ENCODE assay signal across 8 mouse cellular contexts in the genomic region with DNA sequence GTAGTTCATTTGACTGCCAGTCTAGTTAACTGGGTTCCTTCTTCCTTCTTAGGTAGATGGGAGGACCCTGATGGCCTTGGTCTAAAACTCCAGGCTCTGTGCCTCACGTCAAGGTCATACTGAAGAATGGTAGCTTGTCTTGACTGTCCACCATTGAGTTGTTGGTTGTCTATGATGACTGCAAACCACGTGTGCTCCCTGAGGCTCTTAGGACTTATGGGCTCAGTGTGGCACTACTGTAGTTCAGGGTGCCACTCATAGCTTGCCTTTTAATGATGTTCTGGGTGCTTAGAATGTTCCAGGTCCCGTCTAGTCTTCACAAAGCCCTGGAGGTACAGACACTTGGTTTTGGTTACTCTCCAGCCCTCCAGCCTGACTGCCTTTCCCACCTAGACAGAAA. TPM values are rescaled to one million over a fixed set of nuclear protein-coding genes. Genes with fewer than 3 reads are reported as not detected.
DNase-seq lines count a peak whose midpoint lies in the region; ATAC-seq and TF ChIP-seq lines count a peak whose summit lies in the region.

No protein-coding gene starts in this region.

- peaks cover 33% of the 10 kb centered on the region for H3K4me1 ChIP-seq in limb, embryonic 12.5 days (replicated peaks)
- H3K4me1 ChIP-seq in limb, embryonic 10.5 days, result peaks cover 33% of the 10 kb centered on the region
- peaks cover 14% of the 10 kb centered on the region for H3K4me1 ChIP-seq in embryonic fibroblast, embryonic 13.5 days (ENCODE audit: control insufficient read depth, insufficient read depth, low read length)
- peaks cover 51% of the 10 kb centered on the region for H3K4me1 ChIP-seq in hindbrain, embryonic 16.5 days (ENCODE audit: control insufficient read depth, insufficient read depth, low read depth, low read length)
- H3K4me1 ChIP-seq in midbrain, postnatal 0 days (ENCODE audit: insufficient read depth, low read length), result peaks cover 34% of the 10 kb centered on the region

- H3K4me2 ChIP-seq in limb, embryonic 12.5 days, result peak overlapping the region; percentile 92
- peak overlapping the region; percentile 68 for H3K4me2 ChIP-seq in hindbrain, embryonic 16.5 days (ENCODE audit: low read length)
- peak overlapping the region; percentile 75 for H3K4me2 ChIP-seq in midbrain, postnatal 0 days (ENCODE audit: low read depth, low read length, poor library complexity, severe bottlenecking)

- H3K4me3 ChIP-seq in limb, embryonic 12.5 days (replicated peaks), result peak overlapping the region; percentile 79
- no peak overlapping the region for H3K4me3 ChIP-seq in limb, embryonic 10.5 days
- H3K4me3 ChIP-seq in embryonic fibroblast, embryonic 13.5 days (ENCODE audit: insufficient read depth, low read length), result peak overlapping the region; percentile 92
- peak overlapping the region; percentile 88 for H3K4me3 ChIP-seq in hindbrain, embryonic 16.5 days (ENCODE audit: low read length)
- H3K4me3 ChIP-seq in midbrain, postnatal 0 days (ENCODE audit: low read depth, low read length), result peak overlapping the region; percentile 61

- DNase-seq in limb, embryonic 10.5 days (ENCODE audit: low spot score), result no peak
- no peak for DNase-seq in midbrain, postnatal 0 days (ENCODE audit: low spot score)
- DNase-seq in urinary bladder, postnatal 10 days (ENCODE audit: low spot score), result no peak
- DNase-seq in yolk sac, embryonic 10.5 days (ENCODE audit: low spot score), result no peak
- DNase-seq in adrenal gland, adult 8-10 months, result no peak

- no peaks in the 10 kb centered on the region for H3K9me3 ChIP-seq in limb, embryonic 12.5 days
- H3K9me3 ChIP-seq in limb, embryonic 10.5 days (replicated peaks), result no peaks in the 10 kb centered on the region
- no peaks in the 10 kb centered on the region for H3K9me3 ChIP-seq in hindbrain, embryonic 16.5 days (ENCODE audit: control insufficient read depth, low read length)
- no peaks in the 10 kb centered on the region for H3K9me3 ChIP-seq in midbrain, postnatal 0 days (ENCODE audit: low read length)

- no peak overlapping the region for H3K27ac ChIP-seq in limb, embryonic 12.5 days
- no peak overlapping the region for H3K27ac ChIP-seq in limb, embryonic 10.5 days
- no peak overlapping the region for H3K27ac ChIP-seq in embryonic fibroblast, embryonic 13.5 days (ENCODE audit: insufficient read depth, low read length)
- no peak overlapping the region for H3K27ac ChIP-seq in hindbrain, embryonic 16.5 days (ENCODE audit: low read depth, low read length)
- H3K27ac ChIP-seq in midbrain, postnatal 0 days (ENCODE audit: low read depth, low read length), result no peak overlapping the region

- ATAC-seq in limb, embryonic 12.5 days (ENCODE audit: insufficient number of reproducible peaks, insufficient read depth, low FRiP score, low TSS enrichment, low read depth), result no peak
- no peak for ATAC-seq in hindbrain, embryonic 16.5 days
- no peak for ATAC-seq in midbrain, postnatal 0 days (ENCODE audit: low FRiP score)

- TF ChIP-seq CTCF in embryonic fibroblast, embryonic 13.5 days (IDR thresholded peaks at IDR 0.05; ENCODE audit: borderline replicate concordance, insufficient read depth, low read length), result no peak
- no peak for TF ChIP-seq CTCF in midbrain, postnatal 0 days (IDR thresholded peaks at IDR 0.05)

- 87% methylated on average over 3 of the region's 3 CpGs for WGBS in limb, embryonic 12.5 days
- WGBS in limb, embryonic 10.5 days, result 95% methylated on average over 3 of the region's 3 CpGs
- 88% methylated on average over 3 of the region's 3 CpGs for WGBS in hindbrain, embryonic 16.5 days
- 80% methylated on average over 3 of the region's 3 CpGs for WGBS in midbrain, postnatal 0 days

- TF ChIP-seq POLR2A in embryonic fibroblast, embryonic 13.5 days (IDR thresholded peaks at IDR 0.05; ENCODE audit: low read depth, low read length), result no peak

- H3K36me3 ChIP-seq in limb, embryonic 12.5 days, result peaks cover 4% of the 10 kb centered on the region; the same call in 1 of the 2 replicates
- peaks cover 14% of the 10 kb centered on the region; the same call in 1 of the 2 replicates for H3K36me3 ChIP-seq in limb, embryonic 10.5 days
- no peaks in the 10 kb centered on the region for H3K36me3 ChIP-seq in hindbrain, embryonic 16.5 days (ENCODE audit: control insufficient read depth, insufficient read depth, low read length)
- H3K36me3 ChIP-seq in midbrain, postnatal 0 days (ENCODE audit: insufficient read depth, low read length), result no peaks in the 10 kb centered on the region

- H3K27me3 ChIP-seq in limb, embryonic 12.5 days, result no peaks in the 10 kb centered on the region
- no peaks in the 10 kb centered on the region for H3K27me3 ChIP-seq in limb, embryonic 10.5 days (ENCODE audit: low read depth, poor library complexity, severe bottlenecking)
- no peaks in the 10 kb centered on the region for H3K27me3 ChIP-seq in hindbrain, embryonic 16.5 days (replicated peaks; ENCODE audit: control insufficient read depth, insufficient read depth, low read length)
- no peaks in the 10 kb centered on the region for H3K27me3 ChIP-seq in midbrain, postnatal 0 days (ENCODE audit: insufficient read depth, low read length)

- H3K9ac ChIP-seq in limb, embryonic 12.5 days (replicated peaks), result no peak overlapping the region; the same call in 1 of the 2 replicates
- H3K9ac ChIP-seq in hindbrain, embryonic 16.5 days (ENCODE audit: low read depth, low read length), result peak overlapping the region; percentile 41; the same call in 1 of the 2 replicates
- 0 out of 2 replicates have a peak overlapping the region, but pooled peaks have one; percentile 29 for H3K9ac ChIP-seq in midbrain, postnatal 0 days (replicated peaks; ENCODE audit: low read length, poor library complexity, severe bottlenecking)

RNA-seq across cellular contexts. Expression of a gene that starts 1.4 kb away (rescaled TPM):
- polyA plus RNA-seq in limb, embryonic 12.5 days (2016; fragmentation: Nextera tagmentation; extraction: Ambion mirVana), result 65.4 and 66.5 TPM in 2 replicates
- polyA plus RNA-seq in limb, embryonic 10.5 days (2016; fragmentation: Nextera tagmentation; extraction: Ambion mirVana), result 36.2 and 41.0 TPM in 2 replicates
- 665 and 734 TPM in 2 replicates for polyA plus RNA-seq in embryonic fibroblast, embryonic 13.5 days (2011; ENCODE audit: insufficient read length, low read depth, missing spikeins)
- 218 and 239 TPM in 2 replicates for polyA plus RNA-seq in hindbrain, embryonic 16.5 days (2015; fragmentation: Nextera tagmentation; extraction: Ambion mirVana)
- total RNA-seq in midbrain, postnatal 0 days (2014; rRNA removed), result 714 and 811 TPM in 2 replicates
- polyA plus RNA-seq in midbrain, postnatal 0 days (2015; fragmentation: Nextera tagmentation; extraction: Ambion mirVana), result 272 and 300 TPM in 2 replicates
- 1,000 to 10,000 TPM; 1,117 to 1,520 (median 1,260) TPM for total RNA-seq in adrenal gland, adult 8-10 months (2022)

RNA-seq across cellular contexts. Expression of a gene that starts 59.7 kb away (rescaled TPM):
- 2.7 and 3.4 TPM in 2 replicates for polyA plus RNA-seq in limb, embryonic 12.5 days (2016; fragmentation: Nextera tagmentation; extraction: Ambion mirVana)
- 1.4 and 2.0 TPM in 2 replicates for polyA plus RNA-seq in limb, embryonic 10.5 days (2016; fragmentation: Nextera tagmentation; extraction: Ambion mirVana)
- polyA plus RNA-seq in embryonic fibroblast, embryonic 13.5 days (2011; ENCODE audit: insufficient read length, low read depth, missing spikeins), result 0.13 and 0.63 TPM in 2 replicates
- polyA plus RNA-seq in hindbrain, embryonic 16.5 days (2015; fragmentation: Nextera tagmentation; extraction: Ambion mirVana), result 1.7 and 1.9 TPM in 2 replicates
- total RNA-seq in midbrain, postnatal 0 days (2014; rRNA removed), result 4.6 and 5.5 TPM in 2 replicates
- polyA plus RNA-seq in midbrain, postnatal 0 days (2015; fragmentation: Nextera tagmentation; extraction: Ambion mirVana), result 0.86 and 0.89 TPM in 2 replicates
- total RNA-seq in adrenal gland, adult 8-10 months (2022), result under 1 TPM; 0.70 to 1.00 (median 0.91) TPM
